Mouse (Mus musculus) fat pad, adult 2 months (tissue): Measurements from ENCODE around the gene Rps23.

Source experiments
- DNase-seq: peaks from one replicate; pipeline ENCODE4 v3.0.0-alpha.2; 2011; ENCODE audit warnings: low read depth, low spot score; ENCODE audit errors: extremely low read depth

Gene Rps23

GRCm38 (mm10) chr13:90929847-90930246 is 7.1 kb downstream of the Rps23 start:
- no peak for DNase-seq

GRCm38 (mm10) chr13:90933256-90933655 is 10.5 kb downstream of the Rps23 start:
- DNase-seq = peak; percentile 66

- no peak for DNase-seq
These were observed 13.1 kb downstream of the Rps23 start for GRCm38 (mm10) chr13:90935852-90936251.

DNA sequence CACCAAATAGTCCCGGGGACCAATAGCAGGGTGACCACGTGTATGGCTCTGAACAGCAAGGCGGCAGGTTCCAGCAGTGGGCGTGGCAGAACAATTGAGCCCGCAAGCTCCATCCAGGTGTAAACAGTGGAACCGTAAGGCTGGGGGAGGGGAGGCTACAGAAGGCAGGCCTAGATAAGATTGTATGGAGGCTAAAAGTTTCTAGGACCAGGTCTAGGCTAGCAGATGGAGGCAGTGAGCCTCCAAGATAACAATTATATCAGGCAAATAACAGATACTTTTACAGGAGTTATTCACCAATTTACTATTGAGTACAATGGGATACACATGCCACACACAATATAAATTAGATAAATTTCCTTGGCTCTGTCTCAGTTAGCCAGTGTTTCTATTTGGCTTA is 16.4 kb downstream of the Rps23 start:
- DNase-seq = no peak

DNA sequence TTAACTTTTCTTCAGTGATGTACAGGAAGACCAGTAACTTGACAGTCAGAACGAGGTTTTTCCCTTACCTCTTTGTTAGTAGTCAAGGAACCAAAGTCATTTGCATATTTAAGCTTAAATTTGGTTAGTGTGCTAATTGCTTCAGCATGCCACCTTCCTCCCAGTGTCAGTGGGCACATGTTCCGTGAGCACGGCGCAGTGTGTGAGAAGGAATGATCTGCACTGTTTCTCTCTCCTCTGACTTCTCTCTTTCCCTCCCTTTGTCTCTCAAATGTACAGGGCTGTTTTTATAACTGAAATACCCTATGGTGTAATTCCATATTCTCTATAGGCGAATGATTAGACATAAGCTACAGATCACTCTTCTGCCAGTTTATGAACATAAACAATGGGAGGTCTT is 16.8 kb downstream of the Rps23 start:
- no peak for DNase-seq

- DNase-seq = no peak
These were observed 36.1 kb downstream of the Rps23 start for GRCm38 (mm10) chr13:90958894-90959293.

- no peak for DNase-seq
These were observed 37.8 kb downstream of the Rps23 start for GRCm38 (mm10) chr13:90960591-90960990.

DNA sequence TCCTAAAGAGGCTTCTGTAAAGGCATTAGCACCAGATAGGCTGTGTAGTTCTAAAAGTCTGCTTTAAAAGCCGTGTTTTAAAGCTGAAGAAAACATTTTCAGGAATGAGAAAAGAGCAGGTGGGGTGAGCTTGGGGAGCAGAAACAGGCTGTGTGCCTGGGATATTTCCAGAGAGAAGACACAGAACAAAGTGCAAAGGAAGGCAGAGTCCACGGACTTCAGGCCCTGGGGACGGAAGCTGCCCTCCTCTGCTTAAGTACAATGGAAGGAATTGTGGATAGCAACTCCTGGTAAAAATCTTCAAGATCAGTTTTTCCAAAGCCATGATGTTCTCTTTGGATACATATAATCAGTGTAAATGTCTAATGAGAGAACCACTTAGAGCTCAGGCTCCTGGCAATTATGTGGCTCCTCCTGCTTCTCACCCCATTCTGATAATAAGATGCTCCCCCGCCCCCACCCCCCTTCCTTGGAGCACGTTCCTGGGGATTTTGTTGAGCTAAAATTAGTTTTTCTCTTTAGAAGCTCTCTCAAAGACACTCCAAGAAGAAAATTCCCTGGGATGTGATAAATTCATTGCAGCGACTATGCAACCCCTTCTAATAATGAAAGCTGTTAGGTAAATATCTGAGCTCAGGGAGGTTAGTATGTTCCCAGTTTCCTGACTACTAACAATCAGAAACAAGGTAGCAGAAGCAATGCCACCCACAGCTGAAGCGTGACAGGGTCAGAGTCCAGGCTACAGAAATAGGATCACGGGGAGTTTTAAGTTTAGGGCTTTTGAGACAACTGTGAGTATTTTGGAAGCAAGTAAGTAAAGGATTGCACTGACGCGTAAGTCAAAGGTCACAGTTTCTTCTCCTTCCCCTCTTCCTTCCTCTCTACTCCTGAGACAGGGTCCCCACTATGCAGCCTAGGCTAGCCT is 40.3 kb downstream of the Rps23 start:
- DNase-seq = no peak

DNA sequence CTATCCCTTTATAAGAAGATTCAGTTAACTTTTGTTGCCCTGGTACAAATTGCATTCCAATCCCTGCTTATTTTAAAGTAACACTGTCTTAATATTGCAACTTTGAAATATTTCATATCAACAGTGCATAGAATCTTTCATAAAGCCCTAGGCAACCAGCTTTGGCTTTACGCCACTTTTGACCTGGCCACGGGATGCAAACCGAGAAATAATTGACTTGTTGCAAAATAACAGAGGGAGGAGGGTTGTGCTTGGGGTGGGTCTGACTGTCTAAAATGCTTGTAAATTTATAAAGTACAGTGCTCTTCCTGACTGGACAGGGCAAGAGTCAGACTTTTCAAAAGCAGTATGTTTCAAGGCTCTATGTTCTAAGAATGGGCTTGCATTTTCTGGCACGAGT is 41.8 kb downstream of the Rps23 start:
- DNase-seq = peak; percentile 5

- no peak for DNase-seq
These were observed 43.2 kb downstream of the Rps23 start for GRCm38 (mm10) chr13:90965996-90966395.

GRCm38 (mm10) chr13:90967422-90967821 is 44.7 kb downstream of the Rps23 start:
- no peak for DNase-seq

DNA sequence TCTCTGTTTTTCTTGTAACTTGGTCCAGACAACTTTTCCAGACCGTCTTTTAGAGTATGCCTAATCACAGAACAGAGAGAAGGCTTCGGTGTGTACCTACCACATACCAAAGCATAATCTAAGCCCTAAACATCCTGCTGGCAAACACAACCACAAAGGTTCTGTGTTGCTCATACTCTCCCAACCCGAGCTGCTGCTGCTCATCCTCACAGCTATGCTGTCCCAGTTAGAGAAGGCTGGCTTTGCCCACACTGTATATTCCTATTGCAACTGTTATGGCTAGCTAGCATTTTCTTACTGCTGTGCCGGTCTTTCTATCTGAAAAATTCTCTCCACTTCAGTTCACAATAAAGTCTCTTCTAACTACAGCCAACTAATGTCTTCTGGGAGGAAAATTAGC is 46.2 kb downstream of the Rps23 start:
- DNase-seq = no peak

DNA sequence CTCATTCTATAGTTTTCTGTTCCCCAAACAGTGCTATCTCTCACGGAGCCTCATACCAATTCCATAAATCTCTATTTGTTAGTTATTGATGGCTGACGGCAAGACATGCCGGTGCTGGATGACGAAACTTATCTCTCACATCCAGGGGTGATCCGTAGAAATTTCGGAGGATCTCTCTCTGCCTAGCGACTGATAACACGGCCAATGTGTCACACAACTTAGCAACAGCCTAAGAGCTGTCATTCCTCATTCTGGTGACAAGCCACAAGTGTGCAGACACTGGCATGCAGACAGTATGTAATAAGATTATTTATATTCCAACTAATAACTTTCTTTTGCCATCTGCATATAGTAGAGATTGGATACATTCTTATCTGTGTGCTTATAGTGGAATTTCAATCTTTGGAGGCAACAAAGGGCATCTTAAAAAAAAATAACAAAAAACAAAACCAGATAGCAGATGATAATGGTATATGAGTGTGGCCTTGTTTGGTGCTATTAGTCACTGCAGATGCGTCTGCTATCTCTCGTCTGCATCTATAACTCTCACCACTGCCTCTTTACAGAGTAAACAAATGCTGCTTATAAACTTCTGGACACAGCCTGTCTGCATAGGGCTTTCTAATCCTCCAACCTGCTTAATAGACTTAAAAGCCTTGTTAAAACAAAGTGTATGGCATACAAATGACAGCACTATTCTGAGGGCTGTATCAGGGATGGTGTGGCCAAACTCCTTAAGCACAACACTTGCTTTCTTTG is 47.7 kb downstream of the Rps23 start:
- no peak for DNase-seq

GRCm38 (mm10) chr13:90973409-90973808 is 50.7 kb downstream of the Rps23 start:
- DNase-seq = no peak
